Mouse (Mus musculus): ENCODE results near the gene Ccdc180.

The Ccdc180 gene

DNA sequence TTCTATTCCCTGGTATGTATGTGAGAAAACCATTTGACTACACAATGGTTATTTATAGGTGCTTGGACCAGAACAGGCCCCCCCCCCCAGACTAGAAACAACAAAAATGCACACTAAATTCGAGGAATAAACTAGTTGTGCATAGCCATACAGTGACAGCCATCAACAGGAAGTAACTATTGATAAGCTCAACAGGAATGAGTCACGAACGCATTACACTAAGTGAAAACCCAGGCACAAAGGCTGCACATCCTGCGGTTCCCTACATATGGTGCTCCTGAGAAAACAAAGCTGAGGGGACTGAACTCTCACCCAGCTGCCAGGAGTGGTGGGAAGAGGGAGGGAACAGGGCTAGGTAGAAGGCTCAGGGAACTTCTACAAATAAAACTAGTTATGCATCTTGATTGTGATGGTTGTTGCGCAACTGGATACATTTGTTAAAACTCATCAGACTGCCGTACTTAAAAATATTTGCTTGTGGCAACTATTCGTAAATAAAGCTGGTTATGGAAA, 80.0 kb downstream of the Ccdc180 start:
- in situ Hi-C loops (cut with MboI, MseI), result no loop called here

DNA sequence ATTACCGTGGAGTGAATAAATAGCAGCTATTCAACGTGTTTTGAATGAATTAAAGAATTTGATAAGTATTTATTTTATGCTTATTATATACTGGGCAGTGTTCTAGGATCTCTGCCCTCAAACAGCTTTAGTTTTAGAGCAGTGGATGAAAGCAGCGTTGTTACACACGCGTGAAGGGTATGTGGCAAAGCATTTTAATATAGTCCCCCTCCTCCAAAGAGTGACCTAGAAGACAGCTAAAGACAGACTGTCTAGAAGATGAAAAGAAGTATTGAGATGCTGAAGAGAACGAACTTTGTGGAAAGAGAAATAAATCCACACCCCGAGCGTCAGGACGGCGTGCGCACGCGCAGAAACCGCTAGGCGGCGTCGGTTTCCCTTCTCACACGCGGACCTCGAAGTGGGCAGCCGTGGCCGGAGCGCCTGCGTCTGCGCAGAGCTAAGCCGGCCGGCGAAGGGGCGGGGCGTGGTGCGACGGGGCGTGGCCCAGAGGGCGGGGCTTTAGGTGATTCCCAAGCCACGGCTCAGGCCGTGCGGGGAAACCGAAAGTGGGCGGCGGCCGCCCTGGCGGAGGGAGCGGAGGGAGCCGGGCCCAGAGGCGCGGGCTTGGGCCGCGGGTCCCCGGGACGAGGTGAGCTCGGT, 81.8 kb downstream of the Ccdc180 start:
- in situ Hi-C loops (cut with MboI, MseI), result no loop called here

DNA sequence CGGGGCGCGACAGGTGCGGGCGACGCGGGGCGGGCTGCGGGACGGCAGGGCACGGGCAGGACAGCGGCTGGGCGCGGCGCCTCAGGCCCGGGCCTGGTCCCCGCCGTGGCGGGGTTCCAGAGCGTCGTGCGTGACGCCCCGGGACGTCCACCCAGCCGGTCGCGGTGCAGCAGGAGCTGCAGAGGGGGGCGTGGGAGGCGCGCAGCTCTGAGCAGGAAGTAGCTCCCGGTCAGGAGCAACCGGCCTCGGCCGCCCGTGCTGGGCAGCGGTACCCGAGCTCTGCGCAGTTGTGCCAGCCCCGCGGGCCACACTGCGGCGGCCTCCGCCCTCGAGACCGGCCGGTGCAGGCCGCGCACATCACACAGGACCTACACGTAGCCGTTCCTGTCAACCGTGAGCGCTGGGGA, 82.3 kb downstream of the Ccdc180 start:
- in situ Hi-C loops (cut with MboI, MseI), result no loop called here

DNA sequence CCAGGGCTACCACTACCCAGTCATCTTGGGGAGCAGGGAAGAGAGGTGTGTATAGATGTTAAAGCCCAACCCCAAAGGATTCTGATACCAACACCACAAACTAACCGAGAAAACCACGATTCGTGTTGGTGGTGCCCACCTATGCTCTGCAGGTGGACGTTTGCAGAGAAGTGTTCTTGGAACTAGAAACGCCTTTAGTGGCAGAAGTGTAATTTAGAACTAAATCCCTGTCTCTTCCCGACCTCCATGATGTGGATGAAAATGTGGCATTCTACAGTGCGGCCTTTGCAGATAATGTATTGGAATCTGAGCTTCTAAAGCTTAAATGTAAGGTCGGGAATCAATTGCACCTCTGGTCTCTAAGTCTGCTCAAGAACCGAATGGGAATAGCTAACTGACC, 82.8 kb downstream of the Ccdc180 start:
- in situ Hi-C loops (cut with MboI, MseI), result no loop called here

DNA sequence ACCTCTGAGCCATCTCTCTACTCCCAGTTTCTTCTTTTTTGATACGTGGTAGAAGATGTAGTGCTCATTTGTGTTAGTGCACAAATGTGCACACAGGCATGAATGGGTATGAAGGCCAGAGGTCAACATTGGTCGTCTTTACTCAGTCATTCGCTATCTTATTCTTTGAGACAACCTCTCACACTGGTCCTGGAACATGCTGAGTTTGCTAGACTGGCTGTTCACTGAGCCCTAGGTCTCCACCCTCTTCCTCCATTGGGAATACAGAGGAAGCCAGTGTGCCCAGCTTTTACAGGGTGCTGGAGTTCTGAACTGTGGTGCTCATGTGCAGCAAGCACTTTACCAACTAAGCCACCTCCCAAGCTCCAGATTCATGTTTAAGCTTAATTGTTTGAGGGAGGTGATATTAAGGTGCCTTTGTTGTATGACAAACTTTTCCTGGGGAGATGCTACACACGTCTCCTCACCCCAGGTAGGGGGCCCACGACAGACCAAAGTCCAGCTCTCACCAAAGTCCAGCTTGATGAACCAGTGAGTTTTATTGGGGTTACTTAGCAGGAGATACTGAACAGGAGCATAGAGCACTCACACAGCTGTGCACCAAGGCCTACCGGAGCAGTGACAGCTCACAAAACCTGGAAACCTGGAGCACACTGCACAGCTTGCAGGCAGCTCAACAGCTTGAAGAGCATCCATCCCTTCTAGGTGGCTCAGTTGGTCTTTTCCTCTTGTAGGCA, 87.0 kb downstream of the Ccdc180 start:
- in situ Hi-C loops (cut with MboI, MseI), result no loop called here

DNA sequence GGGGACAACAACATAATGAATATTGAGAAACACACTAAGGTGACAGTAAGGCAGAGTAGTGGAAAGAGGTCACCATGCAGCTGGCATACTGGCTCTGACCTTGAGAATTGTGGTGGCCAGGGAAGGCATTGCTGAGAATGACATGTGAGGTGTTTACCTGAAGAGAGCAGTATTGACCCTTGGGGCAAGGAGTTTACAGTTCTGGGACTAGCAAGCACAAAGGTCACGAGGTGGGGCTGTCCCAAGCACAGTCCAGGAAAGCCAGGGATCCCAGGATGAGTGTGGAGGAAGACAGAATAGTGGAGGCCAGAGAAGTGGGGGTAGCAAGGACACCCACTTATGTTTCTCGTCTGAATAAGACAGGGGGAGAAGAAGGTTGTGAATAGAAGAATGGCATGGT, 89.8 kb downstream of the Ccdc180 start:
- in situ Hi-C loops (cut with MboI, MseI), result no loop called here

DNA sequence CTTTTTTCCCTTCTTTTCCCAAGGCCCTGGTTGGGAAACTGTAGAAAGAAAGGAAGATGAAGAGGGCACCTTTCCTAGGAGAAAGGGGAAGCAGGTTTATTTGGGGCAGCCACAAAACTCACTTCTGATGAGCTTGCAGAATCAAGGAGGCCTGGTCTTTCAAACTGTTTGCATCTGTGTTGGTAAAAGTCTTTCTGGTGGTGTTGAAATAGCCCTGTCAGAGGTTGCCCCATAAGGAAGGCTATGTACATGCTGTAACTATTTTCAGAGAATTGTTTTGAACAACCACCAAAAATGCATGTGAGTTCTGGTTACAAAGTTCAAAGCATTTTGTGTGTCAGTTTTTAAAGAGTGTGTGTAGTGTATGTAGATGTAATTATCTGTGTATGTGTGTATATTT, 91.0 kb downstream of the Ccdc180 start:
- in situ Hi-C loops (cut with MboI, MseI), result no loop called here

DNA sequence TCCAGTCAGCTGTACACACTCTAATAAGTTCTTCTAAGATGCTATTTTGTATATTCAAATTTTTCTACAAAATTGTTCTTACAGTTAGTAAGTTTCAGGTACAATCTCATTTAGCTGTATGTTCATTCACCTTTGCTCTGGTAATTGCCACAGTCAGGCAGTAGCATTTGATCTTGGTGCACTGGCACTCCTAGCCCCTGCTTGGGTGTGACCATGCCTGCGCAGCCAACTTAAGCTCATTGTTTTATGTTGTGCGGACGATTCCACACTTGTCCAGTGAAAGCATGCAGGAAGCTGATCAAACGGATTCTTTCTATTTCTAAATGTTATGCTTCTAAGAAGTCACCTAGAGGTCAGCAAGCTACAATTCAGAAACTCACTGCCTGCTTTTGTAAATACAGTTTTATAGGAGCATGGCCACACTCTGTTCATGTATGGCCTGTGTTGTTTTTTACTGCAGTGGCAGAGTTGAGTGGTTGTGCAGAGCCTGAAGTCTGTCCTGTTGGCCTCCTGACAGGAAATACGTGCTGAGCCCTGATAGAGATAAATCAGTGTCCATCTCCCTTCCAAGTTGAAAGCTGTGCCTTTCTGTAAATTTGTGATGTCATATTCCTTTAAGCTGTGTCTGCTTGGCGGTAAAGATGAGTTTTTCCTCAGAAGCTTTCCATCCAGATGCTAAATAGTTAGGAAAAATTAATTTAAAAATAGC, 100.5 kb downstream of the Ccdc180 start:
- in situ Hi-C loops (cut with MboI, MseI), result no loop called here

DNA sequence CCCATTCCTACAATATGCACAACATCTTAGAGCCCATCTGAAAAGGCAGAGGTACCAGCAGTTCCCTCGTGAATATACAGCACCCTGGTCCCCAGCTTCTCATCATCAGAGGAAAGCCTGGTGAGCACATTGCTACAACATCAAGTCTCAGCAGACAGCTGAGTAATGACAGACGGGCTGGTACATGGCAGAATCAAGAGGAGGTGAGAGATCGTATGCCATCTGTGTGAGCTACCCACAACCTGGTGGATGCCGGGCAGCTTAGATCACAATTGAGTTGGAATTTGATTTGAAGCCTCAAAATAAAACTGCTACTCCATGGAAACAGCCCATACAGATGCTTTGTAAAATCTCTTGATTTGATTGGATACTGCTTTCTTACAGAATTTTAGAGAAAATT, 108.4 kb downstream of the Ccdc180 start:
- in situ Hi-C loops (cut with MboI, MseI), result no loop called here
